Mouse (Mus musculus) left cerebral cortex, postnatal 4 days (tissue): ENCODE results near the gene Scyl1. TPM values are rescaled to one million over a fixed set of nuclear protein-coding genes. Genes with fewer than 3 reads are reported as not detected.
A peak's percentile ranks its signal among the peaks of the same experiment; 100 is the strongest.

ENCODE experiments used
- DNase-seq: peaks from one replicate; pipeline ENCODE4 v3.0.0-alpha.2; 2022
- intact Hi-C: fragments of 180-260 bp; cut with DNase I; formaldehyde crosslinking; loops from one replicate; pipeline ENCODE4 v1.15.1; 2025
- total RNA-seq, 2 experiments: library from RNA; stranded (reverse); gene quantifications; 2 replicates each; pipeline ENCODE4 v1.2.3; 2021

Gene Scyl1
- total RNA-seq, 2 experiments from 2014 or later: 81.7 to 81.8 TPM

GRCm38 (mm10) chr19:5745756-5746710 lies 25.2 kb downstream of the Scyl1 start:
- DNase-seq: no peak
- intact Hi-C loops: no loop called here

- intact Hi-C loops: no loop called here
- DNase-seq: peak; percentile 61
Measured at GRCm38 (mm10) chr19:5743576-5743975, 27.6 kb downstream of the Scyl1 start.

- DNase-seq: no peak
- intact Hi-C loops: no loop called here
Measured at GRCm38 (mm10) chr19:5742241-5742641, 29.0 kb downstream of the Scyl1 start.

GRCm38 (mm10) chr19:5741641-5742240 lies 29.5 kb downstream of the Scyl1 start:
- intact Hi-C loops: no loop called here
- peak; percentile 88 for DNase-seq

GRCm38 (mm10) chr19:5740320-5741317 lies 30.6 kb downstream of the Scyl1 start, which contains the start of gene Ltbp3:
Gene Ltbp3, plus strand, starts transcription at chr19:5740904.
- intact Hi-C loops: no loop called here
- DNase-seq: peak; percentile 97

- DNase-seq: no peak
- intact Hi-C loops: no loop called here
Measured at GRCm38 (mm10) chr19:5739446-5739845, 31.8 kb downstream of the Scyl1 start.

GRCm38 (mm10) chr19:5734325-5734724 lies 36.9 kb downstream of the Scyl1 start:
- DNase-seq: no peak
- intact Hi-C loops: no loop called here

- DNase-seq: peak; percentile 95
- intact Hi-C loops: no loop called here
Measured at GRCm38 (mm10) chr19:5731264-5731978, 39.8 kb downstream of the Scyl1 start.

GRCm38 (mm10) chr19:5730314-5731186 lies 40.7 kb downstream of the Scyl1 start:
- intact Hi-C loops: no loop called here
- peak; percentile 75 for DNase-seq

GRCm38 (mm10) chr19:5729444-5729815 lies 41.8 kb downstream of the Scyl1 start, which contains the start of gene Fam89b:
Gene Fam89b, minus strand, starts transcription at chr19:5729653.
- DNase-seq: peak; percentile 93
- intact Hi-C loops: no loop called here

- peak; percentile 83 for DNase-seq
- intact Hi-C loops: no loop called here
Measured at GRCm38 (mm10) chr19:5728631-5729443, 42.4 kb downstream of the Scyl1 start.

- intact Hi-C loops: no loop called here
- peak; percentile 91 for DNase-seq
Measured at GRCm38 (mm10) chr19:5727701-5728100, 43.5 kb downstream of the Scyl1 start.

- intact Hi-C loops: no loop called here
- no peak for DNase-seq
Measured at GRCm38 (mm10) chr19:5726961-5727578, 44.1 kb downstream of the Scyl1 start.

- intact Hi-C loops: no loop called here
- peak; percentile 57 for DNase-seq
Measured at GRCm38 (mm10) chr19:5725767-5726515, 45.3 kb downstream of the Scyl1 start, which contains the start of gene Ehbp1l1. Gene Ehbp1l1, minus strand, starts transcription at chr19:5726317.

- DNase-seq: no peak
- intact Hi-C loops: no loop called here
Measured at GRCm38 (mm10) chr19:5725029-5725707, 46.1 kb downstream of the Scyl1 start.

GRCm38 (mm10) chr19:5724549-5724941 lies 46.7 kb downstream of the Scyl1 start:
- intact Hi-C loops: no loop called here
- DNase-seq: no peak
